ENCODE assay signal across 8 mouse cellular contexts in the genomic region with DNA sequence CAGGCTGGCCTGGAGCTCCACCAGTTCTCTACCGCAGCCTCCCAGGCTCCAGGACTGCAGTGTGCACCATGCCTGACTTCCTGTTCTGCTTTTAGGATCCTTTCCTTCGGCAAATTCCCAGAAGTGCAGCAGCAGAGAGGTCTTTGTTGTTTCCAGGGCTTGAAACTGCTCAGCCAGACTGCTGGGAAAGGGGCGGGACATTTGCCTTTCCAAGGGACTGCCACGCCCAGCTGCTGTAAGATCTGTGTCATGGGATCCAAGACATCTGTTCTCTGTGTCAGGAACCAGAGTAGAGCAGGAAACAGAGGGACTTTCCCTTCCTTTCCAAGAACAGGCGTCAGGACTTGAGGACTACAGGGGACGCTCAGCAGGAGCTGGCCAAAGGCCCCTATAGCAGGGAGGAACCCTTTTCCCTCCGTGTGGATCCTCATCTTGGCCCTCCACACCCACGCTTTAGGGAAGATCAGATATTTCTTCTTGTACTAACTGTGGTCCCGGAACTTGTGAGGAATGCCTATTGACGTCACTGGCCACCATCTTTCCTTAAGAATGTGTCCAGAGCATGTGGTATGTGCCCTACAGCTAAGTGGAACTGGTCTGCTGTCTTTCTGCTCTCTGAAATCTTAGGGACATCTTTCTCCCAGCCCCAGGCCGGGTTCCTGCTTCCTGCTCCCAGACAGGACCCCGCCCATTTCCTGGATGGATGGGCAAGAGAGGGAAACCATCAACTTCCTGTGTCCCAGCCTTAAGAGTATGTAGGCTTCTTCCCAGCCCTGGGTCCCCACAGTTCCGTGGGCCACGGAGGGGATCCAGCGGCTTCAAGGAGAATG. TPM values are rescaled to one million over a fixed set of nuclear protein-coding genes. Genes with fewer than 3 reads are reported as not detected.
DNase-seq lines count a peak whose midpoint lies in the region; TF ChIP-seq lines count a peak whose summit lies in the region.

No protein-coding gene starts in this region.

- peaks cover 29% of the 10 kb centered on the region for H3K4me1 ChIP-seq in lung, adult 2 months (ENCODE audit: control insufficient read depth, insufficient read depth, low read length)

- WGBS in lung, adult 2 months = 13% methylated on average over 15 of the region's 15 CpGs

- peak; percentile 37; the same call in 1 of the 2 replicates for TF ChIP-seq POLR2A in lung, adult 2 months (IDR thresholded peaks at IDR 0.05; ENCODE audit: borderline replicate concordance, extremely low read depth, low read depth, low read length)

- peak; percentile 99 for DNase-seq in adipocyte (ENCODE audit: low spot score)
- DNase-seq in embryo, embryonic 11 days = peak; percentile 92
- DNase-seq in heart, adult 18-20 months = peak; percentile 90 to 97
- peak; percentile 88 for DNase-seq in kidney, adult 11 months
- DNase-seq in lung, adult 2 months = peak; percentile 69
- peak; percentile 24 for DNase-seq in ovary, postnatal 10 days (ENCODE audit: low spot score)
- DNase-seq in frontal cortex, postnatal 36 days (ENCODE audit: low spot score in 2 of 2) = no peak
- no peak for DNase-seq in thymus, adult 18-20 months

- peak overlapping the region; percentile 45 for H3K4me3 ChIP-seq in lung, adult 2 months (replicated peaks; ENCODE audit: extremely low read depth, low read depth, low read length)

- no peak for TF ChIP-seq CTCF in lung, adult 2 months (IDR thresholded peaks at IDR 0.05; ENCODE audit: insufficient read depth, low read length)

RNA-seq across cellular contexts. Expression of a gene that starts 52.4 kb away (rescaled TPM):
- total RNA-seq in heart, adult 18-20 months (2021) = 10 to 100 TPM; 24.6 to 26.5 TPM
- polyA plus RNA-seq in lung, adult 2 months (2012; rRNA removed) = 41.8 and 50.6 TPM in 2 replicates

RNA-seq across cellular contexts. Expression of a gene that starts 57.6 kb away (rescaled TPM):
- total RNA-seq in heart, adult 18-20 months (2021) = 10 to 100 TPM; 17.1 to 20.8 TPM
- 207 and 215 TPM in 2 replicates for polyA plus RNA-seq in lung, adult 2 months (2012; rRNA removed)

Comparison
In these comparisons a context has a peak if more than half of its experiments do, and no peak if none do; other contexts are left out.
1. DNase-seq: peak in adipocyte (single experiment), embryo, embryonic 11 days (single experiment), heart, adult 18-20 months (2 of 2), kidney, adult 11 months (single experiment), lung, adult 2 months (single experiment) and ovary, postnatal 10 days (single experiment); none in frontal cortex, postnatal 36 days (0 of 2) and thymus, adult 18-20 months (0 of 2).